Mouse (Mus musculus): Measurements from ENCODE around the gene Gm10638. TPM values are rescaled to one million over a fixed set of nuclear protein-coding genes. Genes with fewer than 3 reads are reported as not detected.
A peak's percentile ranks its signal among the peaks of the same experiment; 100 is the strongest.

The Gm10638 gene
- total RNA-seq, 2 experiments from 2014 or later, result 3.9 to 7.0 TPM

GRCm38 (mm10) chr8:86779207-86779606 is 33.7 kb downstream of the Gm10638 start:
- intact Hi-C loops (cut with DNase I), result no loop called here
- DNase-seq, result no peak

- DNase-seq, result no peak
- intact Hi-C loops (cut with DNase I), result no loop called here
These were observed 35.6 kb downstream of the Gm10638 start for GRCm38 (mm10) chr8:86781094-86781493.

DNA sequence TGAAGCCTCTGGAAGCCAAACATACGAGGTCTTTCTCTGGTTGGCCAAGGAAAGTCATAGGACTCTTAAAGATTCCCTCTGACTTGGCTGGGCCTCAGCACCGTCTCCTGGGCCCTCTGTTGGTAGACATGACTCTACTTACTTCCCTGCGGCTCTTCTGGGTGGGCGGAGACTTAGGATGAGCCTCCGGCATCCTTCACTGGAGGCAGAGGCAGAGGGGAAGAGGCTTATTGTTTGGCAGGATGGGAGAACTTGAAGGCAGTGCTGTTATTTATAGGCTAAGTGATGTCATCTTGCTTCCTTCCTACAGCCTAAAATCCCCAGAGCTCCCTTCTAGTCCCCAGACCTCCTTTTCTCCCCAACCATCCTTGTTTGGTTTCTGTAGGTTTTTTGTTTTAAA is 41.0 kb downstream of the Gm10638 start:
- intact Hi-C loops (cut with DNase I), result no loop called here
- DNase-seq, result no peak

GRCm38 (mm10) chr8:86787891-86788420 is 42.5 kb downstream of the Gm10638 start:
- peak; percentile 45 to 54 for DNase-seq
- intact Hi-C loops (cut with DNase I), result no loop called here

- intact Hi-C loops (cut with DNase I), result no loop called here
- no peak for DNase-seq
These were observed 44.1 kb downstream of the Gm10638 start for GRCm38 (mm10) chr8:86789576-86789975.

GRCm38 (mm10) chr8:86791542-86791941 is 46.0 kb downstream of the Gm10638 start:
- intact Hi-C loops (cut with DNase I), result loop anchor here (5.0 kb wide), 1 partner anchor 39 kb away; no protein-coding TSS in a partner anchor

GRCm38 (mm10) chr8:86794716-86795115 is 49.2 kb downstream of the Gm10638 start:
- intact Hi-C loops (cut with DNase I), result loop anchor here (5.0 kb wide), 1 partner anchor 42 kb away; no protein-coding TSS in a partner anchor

More at GRCm38 (mm10) chr8:86791542-86791941, 46.0 kb downstream of the Gm10638 start:
- DNase-seq, result no peak

More at GRCm38 (mm10) chr8:86794716-86795115, 49.2 kb downstream of the Gm10638 start:
- DNase-seq, result no peak

Other genes with a start within 250 kb of the Gm10638 start
- under 1 TPM in 1 of 2 experiments, not detected in 1; 0.05 TPM for gene Abcc12, start 165.0 kb upstream of the Gm10638 start, total RNA-seq (2021)
- 10 to 100 TPM; 46.8 to 48.9 TPM for gene Lonp2, start 121.7 kb upstream of the Gm10638 start, total RNA-seq (2021)
- 10 to 100 TPM in 1 of 2 experiments, 1 to 10 TPM in 1; 9.6 to 10.8 TPM for gene Siah1a, start 235 bp downstream of the Gm10638 start, total RNA-seq (2021)
- 10 to 100 TPM; 15.0 to 16.1 TPM for gene N4bp1, start 139.6 kb downstream of the Gm10638 start, total RNA-seq (2021)